Mouse (Mus musculus) heart, embryonic 15.5 days (tissue): Measurements from ENCODE around the gene 9530003J23Rik. TPM values are rescaled to one million over a fixed set of nuclear protein-coding genes. Genes with fewer than 3 reads are reported as not detected.
"Not testable (repeated sequence)": the region's sequence is repeated elsewhere in the genome, so short reads cannot be mapped to it uniquely, and the experiment has no call there.

Experiments used
- ATAC-seq: fragments of 200-750 bp; cut with Nextera tagmentation; replicated peaks from 2 replicates; pipeline ENCODE4 v1.8.0; 2017; ENCODE audit warnings: low read depth, moderate TSS enrichment; ENCODE audit not compliant: insufficient number of reproducible peaks, insufficient read depth, low FRiP score
- H3K27ac ChIP-seq: fragments of 300-500 bp; sonication (generic); 2 replicates; pipeline ENCODE4 v1.5.1; 2015; ENCODE audit warnings: mild to moderate bottlenecking, inconsistent platforms
- H3K27me3 ChIP-seq: fragments of 300-500 bp; sonication (generic); 2 replicates; pipeline ENCODE4 v1.6.1; 2015; ENCODE audit warnings: inconsistent platforms
- H3K36me3 ChIP-seq: fragments of 300-500 bp; sonication (generic); 2 replicates; pipeline ENCODE4 v1.6.1; 2015; ENCODE audit warnings: mild to moderate bottlenecking, inconsistent platforms
- H3K4me1 ChIP-seq: fragments of 300-500 bp; sonication (generic); replicated peaks from 2 replicates; pipeline ENCODE4 v1.6.1; 2015; ENCODE audit warnings: inconsistent platforms
- H3K4me2 ChIP-seq: fragments of 300-500 bp; sonication (generic); 2 replicates; pipeline ENCODE4 v1.6.1; 2015; ENCODE audit warnings: inconsistent platforms, mild to moderate bottlenecking, moderate library complexity
- H3K4me3 ChIP-seq: fragments of 300-500 bp; sonication (generic); 2 replicates; pipeline ENCODE4 v1.5.1; 2015; ENCODE audit warnings: mild to moderate bottlenecking, inconsistent platforms
- H3K9ac ChIP-seq: fragments of 300-500 bp; sonication (generic); 2 replicates; pipeline ENCODE4 v1.6.1; 2015; ENCODE audit warnings: mild to moderate bottlenecking, inconsistent platforms
- H3K9me3 ChIP-seq: fragments of 300-500 bp; sonication (generic); replicated peaks from 2 replicates; pipeline ENCODE4 v1.6.1; 2016; ENCODE audit warnings: inconsistent platforms
- WGBS: fragments of 180-500 bp; shearing (Covaris S2); methylation state at CpG from one replicate; pipeline ENCODE4 v1.1.7; 2015; ENCODE audit warnings: mixed read lengths; 5-methylcytosine and 5-hydroxymethylcytosine counted together
- polyA plus RNA-seq: library from polyadenylated mRNA; unstranded; fragments of >200 nt; fragmentation: Nextera tagmentation; extraction: Ambion mirVana; gene quantifications from 2 replicates; pipeline ENCODE4 v1.2.1, GENCODE M21; 2015

The 9530003J23Rik gene
- polyA plus RNA-seq, 1 experiment from 2014 or later: not detected

DNA sequence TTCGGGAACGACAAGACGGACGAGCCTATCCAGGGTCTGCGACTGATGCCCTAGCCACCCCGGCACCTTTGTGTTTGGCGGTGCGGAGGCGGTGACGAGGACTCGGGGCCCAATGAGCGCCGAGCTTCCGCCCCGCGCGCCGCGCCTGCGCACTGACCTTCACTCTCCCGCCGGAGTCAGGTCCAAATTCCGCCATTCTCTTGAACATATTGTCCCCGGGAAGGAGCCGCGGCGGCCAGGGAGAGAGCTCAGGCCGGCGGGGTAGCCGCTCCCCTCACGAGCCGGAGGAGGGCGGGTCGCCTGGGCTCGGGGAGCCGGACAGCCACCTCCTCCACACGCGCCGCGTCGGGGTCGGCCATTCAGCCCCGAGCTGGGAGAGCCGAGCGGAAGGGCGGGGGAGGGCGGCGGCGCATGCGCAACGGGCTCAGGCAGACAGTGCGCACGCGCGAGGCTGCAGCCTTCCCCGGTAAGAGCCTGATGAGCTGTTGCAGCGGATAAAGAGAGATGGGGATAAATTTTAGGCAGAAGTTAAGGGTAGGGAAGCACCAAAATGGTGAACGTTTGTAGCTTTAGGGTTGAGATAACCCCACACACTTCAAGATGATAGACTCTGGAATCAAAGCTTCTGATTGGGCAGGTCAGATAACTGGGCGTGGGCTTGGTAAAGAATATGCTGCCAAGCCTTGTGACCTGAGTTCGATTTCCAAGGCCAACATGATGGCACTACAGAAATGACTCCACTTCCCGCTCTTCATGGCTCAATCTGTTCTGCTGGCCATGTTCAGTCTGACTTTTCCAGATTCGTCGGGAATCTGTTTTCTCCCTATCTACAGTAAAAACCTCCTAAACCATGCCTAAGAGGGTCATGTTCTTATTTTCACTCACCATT lies 14.2 kb downstream of the 9530003J23Rik start, which contains the start of gene Yeats4:
Gene Yeats4, minus strand, starts transcription at position 406 of the 889 bp plus-strand sequence.
- peak within 1 kb of the TSS; percentile 89 for H3K4me2 ChIP-seq
- WGBS: 2% methylated on average over 63 of the region's 63 CpGs
- H3K27me3 ChIP-seq: no peaks in the 10 kb centered on the region
- peak within 1 kb of the TSS; percentile 84 for H3K4me3 ChIP-seq
- ATAC-seq: peak; percentile 93
- peak within 1 kb of the TSS; percentile 99 for H3K27ac ChIP-seq
- no peaks in the 10 kb centered on the region for H3K9me3 ChIP-seq
- peaks cover 31% of the 10 kb centered on the region for H3K36me3 ChIP-seq
- H3K9ac ChIP-seq: peak within 1 kb of the TSS; percentile 94
- H3K4me1 ChIP-seq: peaks cover 18% of the 10 kb centered on the region

DNA sequence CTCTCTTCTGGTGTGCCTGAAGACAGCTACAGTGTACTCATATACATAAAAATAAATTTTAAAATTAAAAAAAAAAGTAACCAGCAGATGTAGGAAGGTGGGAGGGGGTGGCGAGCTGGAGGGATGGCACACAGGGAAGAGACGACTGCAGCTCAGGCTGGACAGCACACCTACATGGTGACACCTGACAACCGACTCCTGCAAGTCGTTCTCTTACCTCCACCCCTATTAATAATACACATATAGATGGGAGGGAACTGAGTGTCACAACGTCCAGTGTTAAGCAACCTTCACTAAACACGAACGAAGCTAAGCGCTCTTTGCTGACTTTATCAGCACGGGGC lies 14.8 kb downstream of the 9530003J23Rik start:
- Histone ChIP-seq H3K4me3 (peak overlapping the region; percentile 84), H3K36me3 (peaks cover 33% of the 10 kb centered on the region), H3K9me3 (no peaks in the 10 kb centered on the region), H3K4me2 (peak overlapping the region; percentile 89), H3K9ac (peak overlapping the region; percentile 94), H3K27me3 (no peaks in the 10 kb centered on the region), H3K4me1 (peaks cover 18% of the 10 kb centered on the region), H3K27ac (peak overlapping the region; percentile 99)
- WGBS: under 1% methylated on average over 9 of the region's 9 CpGs
- no peak for ATAC-seq

DNA sequence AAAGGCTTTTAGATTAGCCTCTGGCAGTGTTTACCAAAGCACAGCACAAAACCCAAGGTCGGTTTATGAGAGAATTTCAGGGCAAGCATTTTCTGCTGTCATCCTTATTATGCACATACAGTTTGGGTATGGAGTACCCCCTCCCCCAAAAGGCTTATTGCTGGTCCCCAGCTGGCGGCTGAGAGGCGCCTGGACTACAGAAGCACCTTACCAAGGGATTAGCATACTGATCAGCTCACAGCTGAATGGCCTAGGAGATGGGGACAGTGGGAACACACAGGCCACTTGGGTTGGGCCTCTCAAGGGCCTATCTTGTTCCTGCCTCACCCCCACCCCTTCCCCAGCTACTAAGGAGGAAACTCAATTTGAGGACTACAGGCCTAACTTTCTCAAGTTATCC lies 15.7 kb downstream of the 9530003J23Rik start:
- WGBS: 74% methylated on average over 3 of the region's 3 CpGs
- H3K9ac ChIP-seq: 0 out of 2 replicates have a peak overlapping the region, but pooled peaks have one; percentile 9
- no peak for ATAC-seq

DNA sequence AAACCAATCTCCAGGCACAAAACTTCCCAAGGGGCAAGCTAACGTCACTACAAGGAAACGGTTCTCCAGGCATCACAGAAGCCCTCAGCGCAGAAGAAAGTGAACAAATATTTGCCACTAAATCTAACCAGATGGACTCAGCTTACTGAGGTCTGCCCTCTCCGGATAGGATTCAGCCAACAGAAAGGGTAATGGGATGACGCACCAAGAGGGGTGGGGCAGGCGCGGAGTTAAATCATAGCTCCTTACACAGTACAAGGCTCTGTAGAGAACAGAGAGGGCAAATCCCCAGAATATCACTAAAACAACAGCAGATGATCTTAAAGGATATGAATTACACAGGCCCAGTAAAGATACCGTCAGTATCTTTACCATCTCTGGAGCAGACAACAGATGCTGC lies 20.2 kb downstream of the 9530003J23Rik start:
- no peaks in the 10 kb centered on the region for H3K9me3 ChIP-seq
- no peaks in the 10 kb centered on the region for H3K27me3 ChIP-seq
- 94% methylated on average over 8 of the region's 8 CpGs for WGBS
- ATAC-seq: no peak
- H3K27ac ChIP-seq: no peak overlapping the region
- no peak overlapping the region for H3K4me3 ChIP-seq
- no peak overlapping the region for H3K9ac ChIP-seq
- H3K36me3 ChIP-seq: peaks cover 76% of the 10 kb centered on the region
- peaks cover 8% of the 10 kb centered on the region for H3K4me1 ChIP-seq
- H3K4me2 ChIP-seq: no peak overlapping the region

More for the DNA sequence above, 15.7 kb downstream of the 9530003J23Rik start:
- peak overlapping the region; percentile 89; the same call in 1 of the 2 replicates for H3K4me2 ChIP-seq
- peaks cover 18% of the 10 kb centered on the region for H3K4me1 ChIP-seq
- H3K9me3 ChIP-seq: no peaks in the 10 kb centered on the region
- H3K27ac ChIP-seq: no peak overlapping the region
- peaks cover 42% of the 10 kb centered on the region for H3K36me3 ChIP-seq
- H3K27me3 ChIP-seq: no peaks in the 10 kb centered on the region
- no peak overlapping the region for H3K4me3 ChIP-seq

DNA sequence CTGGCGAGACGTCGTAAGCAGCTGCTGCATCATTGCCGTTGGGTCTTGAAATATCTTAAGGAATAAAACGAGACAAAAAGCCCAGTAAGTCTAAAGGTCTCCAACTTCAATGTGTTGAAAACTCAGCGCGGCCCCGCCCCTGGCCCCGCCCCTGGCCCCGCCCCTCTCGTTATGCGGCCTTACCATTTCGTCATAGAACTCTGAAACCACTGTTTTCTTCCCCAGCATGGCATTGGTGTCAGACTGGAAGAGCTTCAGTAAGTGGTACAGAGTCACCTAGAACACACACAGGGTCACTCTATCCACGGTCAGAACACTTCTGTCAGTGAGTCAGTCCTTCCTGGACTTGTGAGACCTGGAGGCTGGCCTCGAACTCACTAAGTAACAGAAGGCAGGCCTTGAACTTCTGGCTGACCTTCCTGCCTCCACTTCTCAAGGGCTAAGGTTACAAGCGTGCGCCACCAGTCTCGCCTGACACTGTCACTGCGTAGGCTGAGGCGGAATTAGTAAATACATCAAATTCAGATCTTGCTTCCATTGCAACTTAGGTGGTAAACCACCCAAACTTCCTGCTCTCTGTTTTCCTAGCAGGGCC lies 21.2 kb downstream of the 9530003J23Rik start:
- ATAC-seq: no peak
- peaks cover 73% of the 10 kb centered on the region for H3K36me3 ChIP-seq
- 82% methylated on average over 20 of the region's 20 CpGs for WGBS

DNA sequence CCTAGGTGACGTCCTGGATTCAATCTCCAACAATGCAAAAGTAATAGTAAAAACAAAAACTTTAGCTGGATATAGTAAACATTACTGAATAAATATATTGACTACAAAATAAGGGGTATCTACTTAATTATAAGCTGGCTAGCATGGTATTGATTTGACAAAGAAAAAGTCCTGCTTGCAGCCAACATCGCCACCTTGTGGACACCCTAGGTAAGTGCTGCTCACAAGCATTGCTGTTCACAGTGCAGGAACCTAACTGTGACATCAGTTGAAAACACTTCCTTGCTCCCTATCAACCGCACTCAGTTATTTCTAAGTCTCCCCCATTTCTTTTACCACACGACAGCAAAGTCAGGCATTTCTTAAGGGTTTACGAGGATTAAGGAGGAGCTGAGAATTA lies 21.7 kb downstream of the 9530003J23Rik start:
- WGBS: 66% methylated on average over 5 of the region's 5 CpGs
- Histone ChIP-seq H3K9me3 (no peaks in the 10 kb centered on the region), H3K4me2 (no peak overlapping the region), H3K4me1 (no peaks in the 10 kb centered on the region), H3K36me3 (peaks cover 67% of the 10 kb centered on the region), H3K27ac (no peak overlapping the region), H3K9ac (no peak overlapping the region), H3K27me3 (no peaks in the 10 kb centered on the region), H3K4me3 (no peak overlapping the region)
- no peak for ATAC-seq

More for the DNA sequence above, 21.2 kb downstream of the 9530003J23Rik start:
- no peak overlapping the region for H3K27ac ChIP-seq
- H3K4me2 ChIP-seq: no peak overlapping the region
- H3K27me3 ChIP-seq: no peaks in the 10 kb centered on the region
- H3K9ac ChIP-seq: no peak overlapping the region
- no peaks in the 10 kb centered on the region for H3K9me3 ChIP-seq
- no peaks in the 10 kb centered on the region for H3K4me1 ChIP-seq
- no peak overlapping the region for H3K4me3 ChIP-seq

DNA sequence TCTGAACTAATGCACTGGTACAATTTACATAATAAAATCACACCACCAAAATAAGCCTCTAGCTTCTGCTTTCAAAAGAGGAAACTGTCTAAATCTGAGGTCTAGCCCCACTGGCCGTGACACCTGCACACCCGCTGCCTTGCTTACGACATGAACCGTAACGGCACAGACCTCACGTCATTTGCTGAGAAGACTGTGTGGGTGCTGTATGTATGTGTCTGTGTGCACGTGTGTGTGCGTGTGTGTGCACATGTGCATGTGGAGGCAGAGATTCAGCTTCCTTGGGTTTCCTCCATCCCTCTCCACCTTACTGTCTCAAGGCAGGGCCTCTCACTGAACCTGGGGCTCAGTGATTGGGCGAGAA lies 22.4 kb downstream of the 9530003J23Rik start:
- Histone ChIP-seq H3K4me3 (no peak overlapping the region), H3K9me3 (no peaks in the 10 kb centered on the region), H3K4me1 (0 out of 2 replicates have a peak, but pooled peaks cover 1% of the 10 kb centered on the region), H3K4me2 (no peak overlapping the region), H3K27ac (no peak overlapping the region), H3K9ac (no peak overlapping the region), H3K36me3 (peaks cover 61% of the 10 kb centered on the region), H3K27me3 (no peaks in the 10 kb centered on the region)
- 89% methylated on average over 9 of the region's 9 CpGs for WGBS
- ATAC-seq: no peak

DNA sequence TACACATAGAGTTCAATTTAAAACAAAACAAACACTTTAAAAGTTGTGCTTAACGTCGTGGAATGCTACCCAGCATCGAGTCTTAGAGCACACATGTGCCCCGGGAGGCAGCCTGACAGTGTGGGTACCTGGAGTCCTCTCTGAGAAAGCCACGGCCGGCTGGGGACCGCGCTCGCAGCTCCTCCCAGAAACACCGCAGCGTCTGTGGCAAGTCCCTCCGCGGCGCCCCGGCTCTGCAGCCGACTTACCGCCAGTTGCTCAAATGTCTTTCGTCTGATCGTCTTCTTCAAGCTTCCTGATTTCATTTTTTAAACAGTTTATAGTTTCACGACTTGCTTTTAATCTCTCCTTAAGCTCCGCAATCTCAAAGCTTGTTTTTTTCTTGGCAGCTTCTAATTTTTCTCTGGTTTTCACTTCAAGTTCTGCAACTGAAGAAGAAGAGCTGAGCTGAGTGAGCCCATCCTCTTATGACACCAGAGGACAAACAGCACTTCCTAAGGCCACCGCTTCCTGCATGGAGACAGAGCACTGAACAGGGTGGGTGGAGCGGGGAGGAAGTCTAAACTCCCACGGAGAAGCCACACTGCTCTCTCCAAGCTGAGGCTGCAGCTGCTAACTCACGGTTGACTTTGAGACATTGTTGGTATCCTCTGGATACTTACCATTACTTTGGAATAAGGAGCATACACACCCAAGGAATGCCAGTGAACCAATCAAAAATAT lies 22.9 kb downstream of the 9530003J23Rik start:
- Histone ChIP-seq H3K4me3 (no peak overlapping the region), H3K27ac (no peak overlapping the region), H3K9me3 (no peaks in the 10 kb centered on the region), H3K36me3 (peaks cover 56% of the 10 kb centered on the region), H3K9ac (no peak overlapping the region), H3K27me3 (no peaks in the 10 kb centered on the region), H3K4me1 (peaks cover 5% of the 10 kb centered on the region), H3K4me2 (no peak overlapping the region)
- 84% methylated on average over 25 of the region's 25 CpGs for WGBS
- ATAC-seq: no peak

DNA sequence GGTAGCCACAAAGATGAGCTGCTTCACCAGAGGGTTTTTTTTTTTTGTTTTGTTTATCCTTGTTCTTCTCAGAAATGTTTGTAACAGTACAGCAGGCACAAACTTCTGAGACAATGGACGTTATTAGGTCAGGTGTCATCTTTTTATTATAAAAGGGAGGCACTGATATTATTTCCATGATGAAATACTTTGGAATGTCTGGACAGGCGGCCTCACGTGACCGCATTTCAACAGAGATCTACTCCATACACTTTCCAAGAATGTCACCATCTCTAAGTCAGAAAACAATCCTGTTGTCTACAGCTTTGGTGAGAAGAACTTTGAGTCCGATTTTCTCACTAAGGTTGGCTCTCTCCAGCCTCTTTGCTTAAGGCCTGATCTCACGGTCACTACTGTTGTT lies 27.5 kb downstream of the 9530003J23Rik start:
- Histone ChIP-seq H3K4me2 (no peak overlapping the region), H3K4me1 (peaks cover 14% of the 10 kb centered on the region), H3K4me3 (no peak overlapping the region), H3K27me3 (no peaks in the 10 kb centered on the region), H3K9me3 (no peaks in the 10 kb centered on the region), H3K9ac (no peak overlapping the region), H3K27ac (no peak overlapping the region), H3K36me3 (peaks cover 16% of the 10 kb centered on the region)
- WGBS: 75% methylated on average over 6 of the region's 6 CpGs
- ATAC-seq: no peak

DNA sequence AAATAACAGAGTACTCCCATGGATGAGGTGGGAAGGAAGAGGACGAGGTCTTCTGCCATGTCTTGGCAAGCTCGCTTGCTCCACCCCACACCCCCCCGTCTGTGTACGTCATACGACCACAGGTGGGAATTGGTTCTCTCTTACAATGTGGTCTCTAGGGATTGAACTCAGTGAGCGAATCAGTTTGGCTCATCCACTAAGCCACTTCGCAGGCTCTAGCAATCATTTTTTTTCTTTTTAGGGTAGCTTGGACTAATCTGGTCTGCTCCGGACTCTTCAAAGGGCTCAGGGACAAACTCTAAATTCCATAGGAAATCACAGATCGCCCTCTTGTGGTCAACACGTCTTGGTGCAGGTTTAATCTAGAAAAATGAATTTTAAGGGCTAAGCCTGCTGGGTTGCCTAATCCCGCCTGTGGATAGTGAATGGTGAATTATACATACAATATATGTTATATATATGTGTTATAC lies 29.0 kb downstream of the 9530003J23Rik start:
- peak; percentile 45 for ATAC-seq
- 0 out of 2 replicates have a peak overlapping the region, but pooled peaks have one; percentile 34 for H3K9ac ChIP-seq
- H3K4me2 ChIP-seq: peak overlapping the region; percentile 62
- H3K9me3 ChIP-seq: no peaks in the 10 kb centered on the region
- no peak overlapping the region for H3K27ac ChIP-seq
- H3K27me3 ChIP-seq: no peaks in the 10 kb centered on the region
- 9% methylated on average over 11 of the region's 11 CpGs for WGBS
- peaks cover 14% of the 10 kb centered on the region for H3K4me1 ChIP-seq
- peak overlapping the region; percentile 43 for H3K4me3 ChIP-seq
- H3K36me3 ChIP-seq: peaks cover 1% of the 10 kb centered on the region; the same call in 1 of the 2 replicates

DNA sequence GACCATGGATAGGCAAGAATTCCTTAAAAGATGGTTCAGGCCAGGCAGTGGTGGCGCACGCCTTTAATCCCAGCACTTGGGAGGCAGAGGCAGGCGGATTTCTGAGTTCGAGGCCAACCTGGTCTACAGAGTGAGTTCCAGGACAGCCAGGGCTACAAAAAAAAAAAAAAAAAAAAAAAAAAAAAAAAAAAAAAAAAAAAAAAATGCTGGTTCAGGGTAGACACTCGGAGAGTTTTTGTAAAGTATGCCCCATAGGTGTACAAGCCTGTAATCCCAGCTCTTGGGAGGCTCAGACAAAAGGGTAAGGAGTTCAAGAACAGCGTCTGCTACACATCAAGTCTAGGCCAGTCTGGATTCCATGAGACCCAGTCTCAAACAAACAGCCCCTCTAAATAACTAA lies 29.7 kb downstream of the 9530003J23Rik start:
- H3K27me3 ChIP-seq, H3K4me2 ChIP-seq, H3K4me3 ChIP-seq, H3K9me3 ChIP-seq, H3K9ac ChIP-seq, H3K27ac ChIP-seq, ATAC-seq, H3K36me3 ChIP-seq: not testable (repeated sequence)
- peaks cover 14% of the 10 kb centered on the region for H3K4me1 ChIP-seq
- WGBS: 92% methylated on average over 6 of the region's 6 CpGs
